ENCODE assay signal across 17 mouse cellular contexts in genomic region chr11:20869927-20870326, GRCm38 (mm10).
"Had no signal": no experiment of that assay in that cellular context is flagged by ENCODE, and none has a peak within 500 bp of the region (broad histone marks: within the 10 kb centered on the region; RNA-seq: fewer than 3 reads in every experiment).

No protein-coding gene starts in this region.

- H3K27ac ChIP-seq: intestine, embryonic 15.5 days; kidney, embryonic 15.5 days; macrophage; neural tube, embryonic 13.5 days; stomach, embryonic 15.5 days had no signal

- DNase-seq: kidney, adult 2 months; kidney, postnatal 14 days; left cerebral cortex, postnatal 4 days; lung, embryonic 14.5 days; lung, postnatal 10 days; retina, postnatal 1 day; right cerebral cortex, postnatal 14 days; thymus, postnatal 36 days had no signal

- H3K36me3 ChIP-seq: intestine, embryonic 15.5 days; kidney, embryonic 15.5 days; limb, embryonic 15.5 days; neural tube, embryonic 13.5 days; stomach, embryonic 15.5 days had no signal

- H3K4me2 ChIP-seq: intestine, embryonic 15.5 days; kidney, embryonic 15.5 days; limb, embryonic 15.5 days; lung, embryonic 14.5 days; midbrain, embryonic 11.5 days; neural tube, embryonic 13.5 days; stomach, embryonic 15.5 days had no signal

- H3K4me1 ChIP-seq: intestine, embryonic 15.5 days; kidney, embryonic 15.5 days; limb, embryonic 15.5 days; neural tube, embryonic 13.5 days; stomach, embryonic 15.5 days had no signal

- H3K4me3 ChIP-seq: intestine, embryonic 15.5 days; kidney, embryonic 15.5 days; limb, embryonic 15.5 days; megakaryocyte, embryonic 14.5 days; neural tube, embryonic 13.5 days; stomach, embryonic 15.5 days had no signal

- H3K9me3 ChIP-seq: intestine, embryonic 15.5 days; kidney, embryonic 15.5 days; limb, embryonic 15.5 days; megakaryocyte, embryonic 14.5 days; neural tube, embryonic 13.5 days; stomach, embryonic 15.5 days had no signal

- H3K9ac ChIP-seq: intestine, embryonic 15.5 days; kidney, embryonic 15.5 days; limb, embryonic 15.5 days; lung, embryonic 14.5 days; neural tube, embryonic 13.5 days; stomach, embryonic 15.5 days had no signal

- ATAC-seq: intestine, embryonic 15.5 days; midbrain, embryonic 16.5 days had no signal

- H3K27me3 ChIP-seq: intestine, embryonic 15.5 days; kidney, embryonic 15.5 days; limb, embryonic 15.5 days; neural tube, embryonic 13.5 days; stomach, embryonic 15.5 days had no signal
